ENCODE assay signal across 23 mouse cellular contexts in genomic region chr6:35269643-35270042, GRCm38 (mm10). TPM values are rescaled to one million over a fixed set of nuclear protein-coding genes. Genes with fewer than 3 reads are reported as not detected.
DNase-seq lines count a peak whose midpoint lies in the region; ATAC-seq and TF ChIP-seq lines count a peak whose summit lies in the region.
"Had no signal": no experiment of that assay in that cellular context is flagged by ENCODE, and none has a peak within 500 bp of the region (broad histone marks: within the 10 kb centered on the region; RNA-seq: fewer than 3 reads in every experiment).

No protein-coding gene starts in this region.

- WGBS in embryonic facial prominence, embryonic 14.5 days: 85% methylated on average over 13 of the region's 13 CpGs
- 79% methylated on average over 13 of the region's 13 CpGs for WGBS in embryonic facial prominence, embryonic 10.5 days
- 65% methylated on average over 13 of the region's 13 CpGs for WGBS in liver, embryonic 12.5 days (ENCODE audit: insufficient replicate concordance)
- WGBS in liver, postnatal 0 days (ENCODE audit: insufficient replicate concordance): 76% methylated on average over 13 of the region's 13 CpGs

- H3K4me1 ChIP-seq in embryonic facial prominence, embryonic 14.5 days (ENCODE audit: control insufficient read depth, insufficient read depth, low read length): no peaks in the 10 kb centered on the region
- no peaks in the 10 kb centered on the region for H3K4me1 ChIP-seq in embryonic facial prominence, embryonic 10.5 days
- peaks cover 18% of the 10 kb centered on the region for H3K4me1 ChIP-seq in liver, embryonic 12.5 days
- H3K4me1 ChIP-seq in liver, postnatal 0 days (ENCODE audit: insufficient read depth): no peaks in the 10 kb centered on the region
- H3K4me1 ChIP-seq: forebrain, embryonic 15.5 days; heart, embryonic 10.5 days; hindbrain, embryonic 15.5 days had no signal

- TF ChIP-seq EP300 in liver, postnatal 0 days (IDR thresholded peaks at IDR 0.05; ENCODE audit: low read depth): no peak

- ATAC-seq in embryonic facial prominence, embryonic 14.5 days (ENCODE audit: low read depth): peak; percentile 63; the same call in 1 of the 2 replicates
- no peak for ATAC-seq in liver, embryonic 12.5 days
- no peak for ATAC-seq in liver, postnatal 0 days
- ATAC-seq: CD4-positive, CD25-positive, alpha-beta regulatory T cell, adult 4 months; forebrain, embryonic 15.5 days; intestine, postnatal 0 days had no signal

- no peaks in the 10 kb centered on the region for H3K27me3 ChIP-seq in embryonic facial prominence, embryonic 14.5 days (replicated peaks; ENCODE audit: control insufficient read depth, insufficient read depth, low read length)
- no peaks in the 10 kb centered on the region for H3K27me3 ChIP-seq in embryonic facial prominence, embryonic 10.5 days (replicated peaks; ENCODE audit: low read depth, poor library complexity, severe bottlenecking)
- no peaks in the 10 kb centered on the region; the same call in 1 of the 2 replicates for H3K27me3 ChIP-seq in liver, embryonic 12.5 days (replicated peaks)
- no peaks in the 10 kb centered on the region for H3K27me3 ChIP-seq in liver, postnatal 0 days (ENCODE audit: insufficient read depth, low read length)
- H3K27me3 ChIP-seq: forebrain, embryonic 15.5 days; hindbrain, embryonic 15.5 days had no signal

- H3K9ac ChIP-seq in embryonic facial prominence, embryonic 14.5 days (ENCODE audit: low read depth, low read length): no peak overlapping the region
- no peak overlapping the region for H3K9ac ChIP-seq in liver, embryonic 12.5 days
- H3K9ac ChIP-seq in liver, postnatal 0 days (replicated peaks): no peak overlapping the region
- H3K9ac ChIP-seq: forebrain, embryonic 15.5 days; hindbrain, embryonic 15.5 days had no signal

- TF ChIP-seq CTCF in liver, postnatal 0 days (IDR thresholded peaks at IDR 0.05; ENCODE audit: low read depth): no peak

- no peaks in the 10 kb centered on the region for H3K36me3 ChIP-seq in embryonic facial prominence, embryonic 14.5 days (ENCODE audit: control insufficient read depth, insufficient read depth, low read length)
- H3K36me3 ChIP-seq in embryonic facial prominence, embryonic 10.5 days (replicated peaks): peaks cover 7% of the 10 kb centered on the region; the same call in 1 of the 2 replicates
- H3K36me3 ChIP-seq in liver, embryonic 12.5 days: peaks cover 8% of the 10 kb centered on the region
- no peaks in the 10 kb centered on the region for H3K36me3 ChIP-seq in liver, postnatal 0 days (replicated peaks; ENCODE audit: insufficient read depth, low read length)
- H3K36me3 ChIP-seq: forebrain, embryonic 15.5 days; G1E; hindbrain, embryonic 15.5 days had no signal

- peak; percentile 41 for DNase-seq in embryonic facial prominence, embryonic 14.5 days (ENCODE audit: low spot score)
- DNase-seq in embryonic facial prominence, embryonic 10.5 days (ENCODE audit: low spot score): no peak
- no peak for DNase-seq in liver, postnatal 0 days
- peak; percentile 81 for DNase-seq in R1 (ENCODE audit: low read depth, low spot score)
- DNase-seq in kidney, adult 11 months: no peak
- DNase-seq in right cerebral cortex, postnatal 14 days: no peak
- DNase-seq: adrenal gland, adult 2 months; adrenal gland, postnatal 25 days; B cell, adult 2 months; cerebellum, adult 2 months; gastrocnemius, postnatal 36 days; heart, adult 11 months; heart, postnatal 36 days had no signal

- H3K4me3 ChIP-seq in embryonic facial prominence, embryonic 14.5 days (ENCODE audit: low read depth, low read length): no peak overlapping the region
- H3K4me3 ChIP-seq in embryonic facial prominence, embryonic 10.5 days: no peak overlapping the region
- no peak overlapping the region for H3K4me3 ChIP-seq in liver, embryonic 12.5 days
- H3K4me3 ChIP-seq in liver, postnatal 0 days (ENCODE audit: low read depth, low read length): no peak overlapping the region
- H3K4me3 ChIP-seq: forebrain, embryonic 15.5 days; heart, embryonic 10.5 days; hindbrain, embryonic 15.5 days had no signal

- no peak overlapping the region for H3K4me2 ChIP-seq in embryonic facial prominence, embryonic 14.5 days (ENCODE audit: low read depth, low read length)
- peak overlapping the region; percentile 23; the same call in 1 of the 2 replicates for H3K4me2 ChIP-seq in liver, embryonic 12.5 days
- H3K4me2 ChIP-seq in liver, postnatal 0 days (ENCODE audit: low read depth, low read length): no peak overlapping the region
- H3K4me2 ChIP-seq: forebrain, embryonic 15.5 days; hindbrain, embryonic 15.5 days had no signal

- no peak overlapping the region for H3K27ac ChIP-seq in embryonic facial prominence, embryonic 14.5 days (replicated peaks; ENCODE audit: low read depth, low read length)
- no peak overlapping the region for H3K27ac ChIP-seq in embryonic facial prominence, embryonic 10.5 days (replicated peaks)
- no peak overlapping the region for H3K27ac ChIP-seq in liver, embryonic 12.5 days
- no peak overlapping the region for H3K27ac ChIP-seq in liver, postnatal 0 days (ENCODE audit: low read depth)
- H3K27ac ChIP-seq: forebrain, embryonic 15.5 days; heart, embryonic 10.5 days; hindbrain, embryonic 15.5 days had no signal

- H3K9me3 ChIP-seq in embryonic facial prominence, embryonic 14.5 days (ENCODE audit: control insufficient read depth, low read length): no peaks in the 10 kb centered on the region
- no peaks in the 10 kb centered on the region; the same call in 1 of the 2 replicates for H3K9me3 ChIP-seq in embryonic facial prominence, embryonic 10.5 days
- H3K9me3 ChIP-seq in liver, embryonic 12.5 days (replicated peaks): no peaks in the 10 kb centered on the region
- H3K9me3 ChIP-seq in liver, postnatal 0 days (ENCODE audit: low read length): no peaks in the 10 kb centered on the region
- H3K9me3 ChIP-seq: forebrain, embryonic 15.5 days; G1E; heart, embryonic 10.5 days; hindbrain, embryonic 15.5 days had no signal

RNA-seq across cellular contexts. Expression of gene Slc13a4, which starts 38.3 kb away (rescaled TPM):
- 2.5 and 3.0 TPM in 2 replicates for polyA plus RNA-seq in embryonic facial prominence, embryonic 14.5 days (2014; fragmentation: Nextera tagmentation; extraction: Ambion mirVana)
- polyA plus RNA-seq in embryonic facial prominence, embryonic 10.5 days (2016; fragmentation: Nextera tagmentation; extraction: Ambion mirVana): 0.50 and 0.57 TPM in 2 replicates
- 0.23 and 0.25 TPM in 2 replicates for polyA plus RNA-seq in liver, embryonic 12.5 days (2016; fragmentation: Nextera tagmentation; extraction: Ambion mirVana)
- polyA plus RNA-seq in liver, postnatal 0 days (2015; fragmentation: Nextera tagmentation; extraction: Ambion mirVana): 0.02 TPM in 1 of 2 replicates, not detected in the other
- polyA plus RNA-seq: G1E had no signal

RNA-seq across cellular contexts. Expression of gene Fam180a, which starts 56.3 kb away (rescaled TPM):
- 4.1 and 4.3 TPM in 2 replicates for polyA plus RNA-seq in embryonic facial prominence, embryonic 14.5 days (2014; fragmentation: Nextera tagmentation; extraction: Ambion mirVana)
- polyA plus RNA-seq in embryonic facial prominence, embryonic 10.5 days (2016; fragmentation: Nextera tagmentation; extraction: Ambion mirVana): not detected in 2 replicates
- polyA plus RNA-seq in liver, embryonic 12.5 days (2016; fragmentation: Nextera tagmentation; extraction: Ambion mirVana): 0.08 TPM in 1 of 2 replicates, not detected in the other
- 0.26 and 1.1 TPM in 2 replicates for polyA plus RNA-seq in liver, postnatal 0 days (2015; fragmentation: Nextera tagmentation; extraction: Ambion mirVana)
- polyA plus RNA-seq: CD4-positive, CD25-positive, alpha-beta regulatory T cell, adult 4 months; embryonic facial prominence, embryonic 11.5 days; forebrain, embryonic 11.5 days; G1E; hindbrain, embryonic 11.5 days had no signal

Comparison
In these comparisons a context has a peak if more than half of its experiments do, and no peak if none do; other contexts are left out.
1. DNase-seq: peak in embryonic facial prominence, embryonic 14.5 days (single experiment) and R1 (single experiment); none in embryonic facial prominence, embryonic 10.5 days (single experiment), liver, postnatal 0 days (single experiment), kidney, adult 11 months (single experiment) and right cerebral cortex, postnatal 14 days (single experiment).